Mouse (Mus musculus) embryonic facial prominence, embryonic 11.5 days (tissue): ENCODE results near the gene Mettl9. TPM values are rescaled to one million over a fixed set of nuclear protein-coding genes. Genes with fewer than 3 reads are reported as not detected.
A peak's percentile ranks its signal among the peaks of the same experiment; 100 is the strongest.

Experiments used
- ATAC-seq: fragments of 200-750 bp; cut with Nextera tagmentation; replicated peaks from 2 replicates; pipeline ENCODE4 v1.8.0; 2017; ENCODE audit warnings: low read depth; ENCODE audit not compliant: insufficient number of reproducible peaks, low FRiP score, low TSS enrichment
- DNase-seq: peaks from one replicate; pipeline ENCODE4 v3.0.0-alpha.2; 2015; ENCODE audit warnings: low spot score
- H3K27ac ChIP-seq: fragments of 300-500 bp; sonication (generic); replicated peaks from 2 replicates; pipeline ENCODE4 v1.5.1; 2014; ENCODE audit warnings: mild to moderate bottlenecking, low read depth, low read length, control low read depth
- H3K27me3 ChIP-seq: fragments of 300-500 bp; sonication (generic); 2 replicates; pipeline ENCODE4 v1.6.1; 2014; ENCODE audit warnings: mild to moderate bottlenecking, low read length, moderate library complexity, mixed read lengths; ENCODE audit not compliant: control insufficient read depth, insufficient read depth
- H3K36me3 ChIP-seq: fragments of 300-500 bp; sonication (generic); replicated peaks from 2 replicates; pipeline ENCODE4 v1.6.1; 2014; ENCODE audit warnings: low read depth, mild to moderate bottlenecking, low read length, moderate library complexity, mixed read lengths; ENCODE audit not compliant: control insufficient read depth, insufficient read depth
- H3K4me1 ChIP-seq: fragments of 300-500 bp; sonication (generic); 2 replicates; pipeline ENCODE4 v1.6.1; 2014; ENCODE audit warnings: low read length, mixed read lengths; ENCODE audit not compliant: control insufficient read depth, insufficient read depth
- H3K4me2 ChIP-seq: fragments of 300-500 bp; sonication (generic); 2 replicates; pipeline ENCODE4 v1.6.1; 2014; ENCODE audit warnings: low read depth, mild to moderate bottlenecking, control low read depth, low read length, moderate library complexity
- H3K4me3 ChIP-seq: fragments of 300-500 bp; sonication (generic); 2 replicates; pipeline ENCODE4 v1.5.1; 2014; ENCODE audit warnings: low read depth, low read length, control low read depth
- H3K9ac ChIP-seq: fragments of 300-500 bp; sonication (generic); replicated peaks from 2 replicates; pipeline ENCODE4 v1.6.1; 2014; ENCODE audit warnings: mild to moderate bottlenecking, control low read depth, low read length
- H3K9me3 ChIP-seq: fragments of 300-500 bp; sonication (generic); replicated peaks from 2 replicates; pipeline ENCODE4 v1.6.1; 2016; ENCODE audit warnings: mild to moderate bottlenecking, low read length, inconsistent platforms, mixed read lengths; ENCODE audit not compliant: control insufficient read depth
- WGBS: fragments of 180-500 bp; shearing (Covaris S2); extraction: QIAGEN DNeasy Blood & Tissue Kit; methylation state at CpG from one replicate; pipeline ENCODE4 v1.1.7; 2014; 5-methylcytosine and 5-hydroxymethylcytosine counted together
- polyA plus RNA-seq: library from polyadenylated mRNA; unstranded; fragments of >200 nt; fragmentation: Nextera tagmentation; extraction: Ambion mirVana; gene quantifications from 2 replicates; pipeline ENCODE4 v1.2.1, GENCODE M21; 2014

Gene Mettl9
- 272 and 293 TPM in 2 replicates for polyA plus RNA-seq

DNA sequence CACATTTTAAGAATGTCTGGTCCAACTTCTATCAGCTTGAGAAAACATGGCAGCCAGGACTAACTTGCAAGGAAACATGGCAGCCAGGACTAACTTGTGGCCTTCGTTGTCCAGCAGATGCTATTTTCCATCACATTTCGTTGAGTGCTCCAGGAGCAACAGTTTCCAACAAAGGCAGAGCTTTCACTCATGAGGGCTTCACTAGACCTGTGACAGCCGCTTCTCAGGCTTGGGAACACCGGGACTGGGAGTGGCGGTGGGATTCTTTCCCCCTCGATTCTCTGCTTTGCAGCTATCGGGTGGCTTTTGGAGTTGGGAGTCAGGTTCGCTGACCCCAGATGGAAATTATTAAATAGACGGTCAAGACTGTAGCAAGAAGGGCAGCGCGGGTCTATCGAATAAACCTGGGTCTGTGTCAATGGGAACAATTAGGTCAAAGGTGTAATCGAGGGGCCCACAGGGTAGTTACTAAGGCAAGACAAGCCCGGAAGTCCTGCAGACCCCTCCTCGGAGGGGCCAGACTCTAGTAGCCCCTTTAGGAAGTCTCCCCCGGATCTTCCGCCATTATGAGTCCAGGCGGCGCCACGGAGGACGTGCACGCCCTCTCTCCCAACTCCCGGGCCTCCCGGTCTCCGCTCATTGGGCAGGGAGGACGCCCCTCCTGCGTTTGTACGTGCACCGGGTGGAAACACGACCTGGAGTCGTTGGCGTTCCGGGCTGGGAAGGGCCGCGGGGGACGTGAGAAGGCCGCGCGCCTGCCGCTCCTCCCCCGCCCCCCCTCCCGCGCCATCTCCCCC, at the start of gene Mettl9:
Mettl9 (plus strand) TSS at position 590 of the 797 bp plus-strand sequence.
- peak; percentile 97 for DNase-seq
- Histone ChIP-seq H3K4me3 (peak within 1 kb of the TSS; percentile 98), H3K9ac (peak within 1 kb of the TSS; percentile 100), H3K27me3 (no peaks in the 10 kb centered on the region), H3K4me2 (peak within 1 kb of the TSS; percentile 60), H3K27ac (peak within 1 kb of the TSS; percentile 97), H3K9me3 (no peaks in the 10 kb centered on the region), H3K4me1 (no peaks in the 10 kb centered on the region), H3K36me3 (no peaks in the 10 kb centered on the region)
- 2% methylated on average over 41 of the region's 43 CpGs for WGBS
- ATAC-seq = peak; percentile 97

DNA sequence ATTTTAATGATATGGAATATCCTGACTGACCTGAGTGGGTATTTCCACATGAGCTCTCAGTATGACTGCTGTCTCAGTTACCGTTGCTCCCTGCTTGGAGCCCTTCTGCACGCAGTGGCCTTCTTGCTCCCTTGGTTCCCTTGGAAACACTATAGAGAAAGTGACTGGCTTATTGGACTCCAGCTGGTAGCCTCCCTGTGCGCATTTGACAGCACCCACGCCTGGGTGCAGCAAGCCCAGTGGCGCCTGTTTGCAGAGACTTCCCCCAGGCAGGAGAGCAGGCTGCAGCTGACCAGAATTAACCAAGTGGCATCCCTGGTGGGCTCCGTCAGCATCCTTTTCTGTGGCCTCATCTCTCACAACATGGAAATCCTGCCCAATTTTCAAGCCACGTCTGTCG, 43.1 kb upstream of the Mettl9 start:
- WGBS = 73% methylated on average over 8 of the region's 8 CpGs
- H3K9ac ChIP-seq = no peak overlapping the region
- no peak overlapping the region for H3K4me3 ChIP-seq
- no peak for ATAC-seq
- no peak overlapping the region for H3K4me2 ChIP-seq
- H3K9me3 ChIP-seq = no peaks in the 10 kb centered on the region
- no peaks in the 10 kb centered on the region for H3K4me1 ChIP-seq
- no peak for DNase-seq
- H3K36me3 ChIP-seq = no peaks in the 10 kb centered on the region
- H3K27ac ChIP-seq = no peak overlapping the region
- no peaks in the 10 kb centered on the region for H3K27me3 ChIP-seq

DNA sequence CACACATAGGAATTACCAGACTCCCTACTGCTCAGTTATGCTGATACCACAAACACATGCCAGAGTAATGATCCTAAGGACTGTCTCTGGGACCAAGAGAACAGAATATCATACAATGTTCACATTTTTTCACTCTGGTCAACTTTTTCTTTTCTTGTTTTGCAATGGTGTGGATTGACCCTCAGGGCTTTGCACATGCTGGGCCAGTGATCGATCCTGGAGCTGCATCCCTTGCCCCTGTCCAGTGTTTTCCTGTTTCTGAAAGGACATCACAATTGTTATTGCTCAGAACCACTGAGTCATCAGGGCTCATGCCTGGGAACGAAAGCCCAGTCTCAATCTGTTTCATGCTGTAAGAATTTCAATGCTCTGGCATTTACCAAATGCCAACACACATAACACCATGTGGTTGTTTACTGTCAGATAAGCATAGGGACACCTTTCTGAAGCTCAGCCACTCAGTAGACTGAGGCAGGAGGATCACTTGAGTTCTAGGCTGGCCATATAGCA, 35.2 kb upstream of the Mettl9 start:
- no peaks in the 10 kb centered on the region for H3K27me3 ChIP-seq
- DNase-seq (no peak), ATAC-seq (no peak)
- H3K4me3 ChIP-seq = no peak overlapping the region
- H3K36me3 ChIP-seq = no peaks in the 10 kb centered on the region
- no peak overlapping the region for H3K4me2 ChIP-seq
- no peaks in the 10 kb centered on the region for H3K9me3 ChIP-seq
- WGBS = 69% methylated on average over 2 of the region's 2 CpGs
- no peaks in the 10 kb centered on the region for H3K4me1 ChIP-seq
- no peak overlapping the region for H3K9ac ChIP-seq
- no peak overlapping the region for H3K27ac ChIP-seq

DNA sequence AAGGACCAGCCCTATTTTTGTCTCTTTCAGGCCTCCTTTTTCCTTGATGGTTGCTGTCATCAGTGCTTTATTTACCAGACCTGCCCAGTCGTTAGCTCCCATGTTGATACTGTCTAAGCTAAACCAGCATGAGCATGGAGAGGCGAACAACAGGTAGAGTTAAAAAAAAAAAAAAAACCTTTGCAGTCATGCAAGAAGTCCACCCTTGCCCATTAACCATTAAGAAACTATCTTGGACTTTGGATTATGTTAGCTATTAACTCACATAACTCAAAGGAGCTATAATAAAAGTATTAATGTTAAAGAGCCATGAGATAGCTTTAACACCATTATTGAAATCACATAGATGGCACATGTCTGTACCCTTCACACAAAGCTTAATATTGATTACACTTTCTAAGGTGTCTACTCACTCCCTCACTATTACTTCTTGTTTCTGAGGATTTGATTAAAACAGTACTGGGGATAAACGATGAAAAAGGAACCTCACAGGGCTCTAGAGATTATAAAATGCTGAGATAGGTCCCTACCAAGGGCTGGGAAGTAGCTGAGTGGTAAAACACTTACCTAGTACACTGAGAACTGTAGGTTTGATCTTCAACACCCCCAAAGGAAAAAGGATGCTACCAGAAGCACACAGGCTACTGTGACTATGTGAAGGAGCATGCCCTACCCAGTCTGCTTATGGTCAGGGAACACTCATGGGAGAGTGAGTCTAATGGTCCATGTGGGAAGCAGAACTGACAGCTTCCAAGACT, 34.0 kb upstream of the Mettl9 start:
- Histone ChIP-seq H3K9ac (no peak overlapping the region), H3K27ac (no peak overlapping the region), H3K9me3 (no peaks in the 10 kb centered on the region), H3K4me2 (no peak overlapping the region), H3K27me3 (no peaks in the 10 kb centered on the region), H3K4me1 (no peaks in the 10 kb centered on the region), H3K4me3 (no peak overlapping the region), H3K36me3 (no peaks in the 10 kb centered on the region)
- DNase-seq (no peak), ATAC-seq (no peak)
- 78% methylated on average over 3 of the region's 3 CpGs for WGBS

DNA sequence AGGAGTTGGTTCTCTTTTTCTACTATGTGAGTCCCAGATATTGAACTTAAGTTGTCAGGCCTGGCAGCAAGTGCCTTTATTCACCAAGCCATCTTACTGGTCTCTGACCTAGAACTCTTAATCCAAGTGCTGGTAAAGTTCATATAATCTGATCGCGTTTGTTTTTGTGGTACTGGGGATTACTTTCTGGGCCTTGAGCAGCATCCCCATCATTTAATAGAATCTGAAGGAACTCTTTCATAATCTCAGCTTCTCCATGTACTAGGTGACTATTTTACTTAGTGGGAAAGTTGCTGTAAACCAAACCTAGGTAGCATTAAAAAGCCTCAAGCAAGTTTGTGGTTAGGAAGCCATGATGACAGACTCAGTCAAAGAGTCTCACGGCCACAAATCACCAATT, 32.4 kb upstream of the Mettl9 start:
- Histone ChIP-seq H3K4me3 (no peak overlapping the region), H3K9me3 (no peaks in the 10 kb centered on the region), H3K4me1 (no peaks in the 10 kb centered on the region), H3K36me3 (no peaks in the 10 kb centered on the region), H3K4me2 (no peak overlapping the region), H3K27ac (no peak overlapping the region), H3K27me3 (no peaks in the 10 kb centered on the region), H3K9ac (no peak overlapping the region)
- ATAC-seq = no peak
- 85% methylated on average over 3 of the region's 3 CpGs for WGBS
- DNase-seq = no peak

DNA sequence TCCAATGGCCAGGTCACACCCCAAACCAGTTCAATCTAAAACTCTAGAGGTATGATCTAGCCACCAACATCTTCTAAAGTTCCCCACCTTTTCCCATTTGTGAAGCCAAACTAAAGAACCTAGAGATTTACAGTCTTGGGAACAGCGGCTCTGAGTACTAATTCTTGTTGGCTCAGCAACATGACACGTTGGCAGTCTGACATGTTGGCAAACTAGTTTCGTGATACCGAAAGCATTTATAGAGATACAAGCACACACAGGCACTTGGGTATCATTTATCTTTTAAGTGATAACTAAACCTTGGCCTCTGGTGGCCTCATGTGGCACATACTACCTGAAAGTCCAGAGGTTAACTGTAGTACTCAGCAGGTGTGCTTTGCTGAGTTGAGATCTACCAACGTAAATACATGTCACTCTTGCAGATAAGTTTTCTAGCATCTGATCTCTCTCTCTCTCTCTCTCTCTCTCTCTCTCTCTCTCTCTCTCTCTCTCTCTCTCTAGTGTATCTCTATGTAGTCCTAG, 31.8 kb upstream of the Mettl9 start:
- Histone ChIP-seq H3K4me2 (no peak overlapping the region), H3K9ac (no peak overlapping the region), H3K9me3 (no peaks in the 10 kb centered on the region), H3K36me3 (no peaks in the 10 kb centered on the region), H3K4me1 (no peaks in the 10 kb centered on the region), H3K27me3 (no peaks in the 10 kb centered on the region), H3K4me3 (no peak overlapping the region), H3K27ac (no peak overlapping the region)
- no peak for ATAC-seq
- DNase-seq = no peak
- WGBS = 87% methylated on average over 5 of the region's 5 CpGs

DNA sequence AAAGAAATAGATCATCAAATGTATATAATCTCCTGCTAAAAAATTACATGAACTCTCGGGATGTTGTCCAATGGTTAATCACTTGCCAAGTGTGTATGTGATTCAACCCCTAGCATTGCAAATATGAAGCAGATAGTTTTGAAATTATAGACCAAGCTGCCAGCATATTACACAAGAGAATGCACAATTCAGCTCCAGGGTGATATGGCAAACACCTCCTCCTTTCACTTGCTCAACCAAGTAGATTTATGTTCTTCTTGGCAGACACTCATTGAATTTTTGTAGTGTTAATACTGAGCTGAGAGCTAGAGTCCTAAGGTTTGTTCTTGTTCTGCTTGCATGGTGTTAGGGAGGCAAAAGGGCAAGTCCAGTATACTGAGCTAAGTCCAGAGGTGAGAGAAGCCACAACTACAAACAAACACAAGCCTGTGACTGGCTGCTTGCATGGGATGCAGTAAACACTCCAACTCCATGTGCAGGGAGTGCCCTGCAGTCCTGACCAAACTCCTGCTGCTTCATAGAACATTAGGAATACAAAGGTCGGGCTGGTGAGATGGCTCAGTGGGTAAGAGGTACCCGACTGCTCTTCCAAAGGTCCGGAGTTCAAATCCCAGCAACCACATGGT, 30.3 kb upstream of the Mettl9 start:
- Histone ChIP-seq H3K4me3 (no peak overlapping the region), H3K27ac (no peak overlapping the region), H3K4me2 (no peak overlapping the region), H3K9me3 (no peaks in the 10 kb centered on the region), H3K36me3 (no peaks in the 10 kb centered on the region), H3K9ac (no peak overlapping the region), H3K27me3 (no peaks in the 10 kb centered on the region), H3K4me1 (no peaks in the 10 kb centered on the region)
- 75% methylated on average over 4 of the region's 4 CpGs for WGBS
- DNase-seq (no peak), ATAC-seq (no peak)
